Mouse (Mus musculus) left cerebral cortex, postnatal 14 days (tissue): ENCODE results near the gene Abr. TPM values are rescaled to one million over a fixed set of nuclear protein-coding genes. Genes with fewer than 3 reads are reported as not detected.

Experiments used
- DNase-seq, 2 experiments: peaks; one replicate each; pipeline ENCODE4 v3.0.0; 2021 to 2022; ENCODE audit warnings: low spot score in 2 of 2, mixed read lengths in 1 of 2
- intact Hi-C: fragments of 180-260 bp; cut with DNase I; formaldehyde crosslinking; loops from one replicate; pipeline ENCODE4 v1.15.1; 2025
- long read RNA-seq, 2 experiments: library from polyadenylated mRNA; stranded (forward); transcript quantifications; one replicate each; pipeline ENCODE4 v2.0.0; 2021
- total RNA-seq, 2 experiments: library from RNA; stranded (reverse); gene quantifications; 2 replicates each; pipeline ENCODE4 v1.2.3; 2021

Gene Abr
- total RNA-seq: 100 to 1,000 TPM; 424 to 443 TPM
- long read RNA-seq, experiment 1, full-length matches to known transcripts: 128 of 307 reads
- long read RNA-seq, experiment 1, partial matches to known transcripts: 39 of 307 reads
- long read RNA-seq, experiment 1, other reads (novel, unspliced or antisense): 140 of 307 reads
- long read RNA-seq, experiment 2, full-length matches to known transcripts: 78 of 243 reads
- long read RNA-seq, experiment 2, partial matches to known transcripts: 31 of 243 reads
- long read RNA-seq, experiment 2, other reads (novel, unspliced or antisense): 134 of 243 reads

DNA sequence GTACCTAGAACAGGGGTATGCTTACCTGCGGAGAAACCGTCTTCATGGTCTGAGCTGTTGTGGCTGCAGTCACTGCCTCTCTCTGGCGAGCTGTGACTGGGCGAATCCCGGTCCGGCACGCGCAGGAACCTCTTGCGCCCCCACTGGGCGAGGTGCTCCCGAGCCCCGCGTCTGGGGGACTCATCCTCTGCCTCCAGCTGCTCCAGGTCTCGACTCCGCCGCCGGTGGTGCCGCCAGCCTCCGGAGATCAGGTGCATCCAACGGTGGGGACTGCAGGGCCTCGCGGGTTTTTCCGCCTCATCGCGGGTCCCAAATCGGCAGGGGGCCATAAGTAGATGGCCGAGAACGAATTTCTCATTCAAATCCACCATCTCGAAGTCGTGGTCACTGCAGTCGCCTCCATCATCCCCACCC is at the start of gene Abr:
TSS of gene Abr (minus strand) at position 163 of the 414 bp plus-strand sequence.
- intact Hi-C loops: no loop called here
- DNase-seq: peak in 1 of 2 experiments; percentile 28

GRCm38 (mm10) chr11:76667807-76668206 is 45.7 kb upstream of the Abr start:
- intact Hi-C loops: no loop called here
- no peak for DNase-seq

GRCm38 (mm10) chr11:76666002-76666649 is 44.0 kb upstream of the Abr start:
- intact Hi-C loops: no loop called here
- no peak for DNase-seq

- intact Hi-C loops: no loop called here
- no peak for DNase-seq
These were observed 39.8 kb upstream of the Abr start for GRCm38 (mm10) chr11:76661790-76662468.

DNA sequence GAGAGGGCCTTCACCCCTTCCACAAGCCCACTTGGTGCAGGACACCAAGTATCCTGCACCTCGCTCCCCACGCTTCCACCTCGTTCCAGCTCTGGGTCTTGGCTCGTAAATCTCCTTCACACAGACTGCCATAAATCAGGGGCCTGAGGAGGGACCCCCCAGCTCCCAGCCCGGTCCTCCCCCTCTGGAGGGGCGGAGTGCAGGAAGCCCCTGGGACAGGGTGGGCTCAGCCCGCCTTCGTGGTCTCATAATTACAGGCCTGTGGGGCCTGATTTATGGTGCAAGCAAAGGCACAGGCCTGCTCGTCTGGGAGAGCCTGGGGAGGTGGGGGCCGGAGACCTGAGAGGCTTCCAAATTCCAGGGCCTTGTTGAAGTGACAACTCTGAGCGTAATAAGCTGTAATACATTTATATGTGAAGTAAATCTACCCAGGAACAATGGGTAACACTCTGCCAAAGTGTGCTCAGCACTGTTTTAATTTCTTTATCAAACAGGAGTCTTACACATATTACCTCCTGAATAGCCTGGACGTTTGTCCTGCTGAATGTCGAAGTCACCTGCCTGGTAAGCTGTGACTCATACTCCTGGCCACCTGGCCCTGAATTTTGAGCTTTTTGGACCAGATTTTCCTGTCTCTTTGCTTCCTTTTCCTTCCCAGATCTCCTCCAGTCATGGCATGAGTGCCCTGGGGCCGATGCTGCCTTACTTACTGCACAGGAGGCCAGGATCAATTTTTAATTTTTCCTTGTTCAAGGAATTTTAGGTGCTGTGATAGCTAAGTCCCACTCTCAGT is 37.2 kb upstream of the Abr start:
- intact Hi-C loops: no loop called here
- DNase-seq: no peak

- DNase-seq: no peak
- intact Hi-C loops: no loop called here
These were observed 35.4 kb upstream of the Abr start for GRCm38 (mm10) chr11:76657450-76657970.

DNA sequence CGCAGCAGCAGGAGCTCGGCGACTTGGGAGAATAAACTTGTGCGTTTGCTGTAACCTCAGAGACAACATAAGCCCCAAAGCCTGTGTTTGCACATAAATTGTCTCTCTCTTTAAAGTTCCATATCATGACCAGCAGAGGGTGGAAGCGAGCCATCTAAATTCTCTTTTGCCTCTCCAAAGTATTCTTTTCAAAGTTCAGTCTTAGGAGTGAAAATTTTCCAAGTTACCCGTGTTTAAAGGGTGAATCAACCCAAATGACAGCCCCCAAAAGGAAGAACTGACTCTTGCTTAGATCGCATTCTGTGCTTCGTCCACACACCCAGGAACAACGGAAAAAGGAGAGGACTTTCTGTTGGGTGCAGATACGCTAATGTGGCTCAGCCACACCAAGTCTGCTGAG is 33.0 kb upstream of the Abr start:
- intact Hi-C loops: loop anchor here (1.0 kb wide), 1 partner anchor 108 kb away; the partner anchor contains the start of gene Gosr1
- peak; percentile 61 to 76 for DNase-seq

DNA sequence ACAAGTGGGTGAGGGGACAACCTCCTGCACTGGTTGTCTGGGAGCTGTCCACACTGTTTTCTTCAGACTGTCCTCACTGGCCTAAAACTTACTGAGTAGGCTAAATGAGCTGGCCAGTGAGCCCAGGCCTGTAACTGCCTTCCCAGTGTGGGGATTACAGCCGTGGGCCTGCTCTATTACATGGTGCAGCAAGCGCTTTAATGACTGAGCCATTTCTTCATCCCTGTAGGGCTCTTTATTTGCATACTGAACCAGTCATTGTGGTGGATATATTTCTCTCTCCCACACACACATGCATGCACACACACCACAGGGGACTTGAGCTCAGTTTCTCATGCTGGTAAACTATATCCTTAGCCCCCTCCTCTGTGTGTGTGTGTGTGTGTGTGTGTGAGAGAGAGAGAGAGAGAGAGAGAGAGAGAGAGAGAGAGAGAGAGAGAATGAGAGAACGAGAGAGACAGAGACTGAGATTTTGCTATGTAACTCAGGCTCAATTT is 30.8 kb upstream of the Abr start:
- intact Hi-C loops: no loop called here
- DNase-seq: no peak

GRCm38 (mm10) chr11:76650862-76651560 is 28.9 kb upstream of the Abr start:
- intact Hi-C loops: no loop called here
- DNase-seq: peak; percentile 34 to 83

- DNase-seq: peak; percentile 87 to 92
- intact Hi-C loops: loop anchor here (2.0 to 5.0 kb wide), 4 partner anchors 69 to 190 kb away; no protein-coding TSS in a partner anchor
These were observed 25.4 kb upstream of the Abr start for GRCm38 (mm10) chr11:76647500-76647899.

DNA sequence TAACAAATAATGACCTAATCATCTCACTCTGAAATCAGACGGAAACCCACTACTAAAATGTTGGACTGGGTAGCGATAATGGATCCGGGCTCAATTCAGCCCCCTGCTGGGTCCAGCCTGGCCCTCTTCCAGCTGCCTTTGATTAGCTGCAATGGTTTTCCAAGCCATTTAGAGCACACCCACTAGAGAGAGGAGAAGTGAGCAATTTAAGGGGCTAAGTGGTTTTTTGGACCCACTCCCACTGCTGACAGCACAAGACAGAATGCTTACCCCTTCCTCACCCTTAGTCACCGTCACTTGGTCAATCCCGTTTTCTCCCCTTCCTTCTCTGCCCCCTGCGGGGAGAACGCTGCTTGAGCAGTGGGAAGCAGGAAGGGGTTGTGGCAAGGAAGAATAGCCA is 24.9 kb upstream of the Abr start:
- intact Hi-C loops: loop anchor here (2.0 to 5.0 kb wide), 4 partner anchors 68 to 190 kb away; no protein-coding TSS in a partner anchor
- no peak for DNase-seq

DNA sequence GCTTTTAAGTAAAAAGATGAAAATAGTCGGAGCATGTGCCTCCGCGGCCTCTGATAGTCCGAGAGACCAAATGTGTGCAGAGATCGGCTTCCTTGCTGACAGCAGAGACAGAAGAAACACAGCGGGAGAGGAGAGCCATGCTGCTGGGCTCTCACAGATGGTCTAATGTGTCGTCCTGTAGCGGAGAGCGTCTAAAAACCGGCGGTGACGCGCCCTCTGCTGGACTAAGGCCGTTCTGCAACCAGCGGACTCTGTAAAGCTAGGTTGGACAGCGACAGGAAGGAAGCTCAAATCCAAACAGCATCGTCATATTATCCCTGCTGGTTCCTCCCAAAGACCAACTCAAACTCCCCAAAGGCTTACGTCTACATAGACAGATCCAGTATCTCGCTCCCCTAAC is 23.8 kb upstream of the Abr start:
- intact Hi-C loops: loop anchor here (2.0 to 5.0 kb wide), 4 partner anchors 67 to 189 kb away; no protein-coding TSS in a partner anchor
- peak; percentile 95 to 97 for DNase-seq

DNA sequence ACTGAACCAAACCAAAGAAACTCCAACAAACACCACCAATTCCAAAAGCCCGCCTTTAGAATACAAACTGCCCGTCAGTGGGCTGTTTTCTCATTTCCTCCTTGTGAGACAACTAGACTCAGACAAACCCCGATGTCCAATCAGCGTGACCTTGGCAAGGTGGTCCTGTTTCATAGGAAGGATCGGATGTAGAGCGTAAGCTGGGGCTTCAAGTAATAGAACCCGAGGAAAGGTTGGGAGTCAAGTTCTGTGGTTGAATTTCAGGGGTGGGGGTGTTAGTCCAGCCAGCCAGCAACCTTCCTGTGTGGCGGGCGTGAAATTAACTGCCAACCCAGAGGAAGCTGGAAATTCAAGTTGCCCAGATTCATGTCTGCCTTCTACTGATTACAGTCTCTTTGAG is 22.9 kb upstream of the Abr start:
- intact Hi-C loops: loop anchor here (5.0 kb wide), 3 partner anchors 123 to 188 kb away; no protein-coding TSS in a partner anchor
- no peak for DNase-seq

GRCm38 (mm10) chr11:76644257-76644656 is 22.1 kb upstream of the Abr start:
- no peak for DNase-seq
- intact Hi-C loops: no loop called here

- intact Hi-C loops: no loop called here
These were observed 18.1 kb upstream of the Abr start for GRCm38 (mm10) chr11:76640231-76640630.

GRCm38 (mm10) chr11:76639269-76639985 is 17.3 kb upstream of the Abr start:
- intact Hi-C loops: no loop called here
- peak; percentile 15 to 51 for DNase-seq

More at GRCm38 (mm10) chr11:76640231-76640630, 18.1 kb upstream of the Abr start:
- no peak for DNase-seq

DNA sequence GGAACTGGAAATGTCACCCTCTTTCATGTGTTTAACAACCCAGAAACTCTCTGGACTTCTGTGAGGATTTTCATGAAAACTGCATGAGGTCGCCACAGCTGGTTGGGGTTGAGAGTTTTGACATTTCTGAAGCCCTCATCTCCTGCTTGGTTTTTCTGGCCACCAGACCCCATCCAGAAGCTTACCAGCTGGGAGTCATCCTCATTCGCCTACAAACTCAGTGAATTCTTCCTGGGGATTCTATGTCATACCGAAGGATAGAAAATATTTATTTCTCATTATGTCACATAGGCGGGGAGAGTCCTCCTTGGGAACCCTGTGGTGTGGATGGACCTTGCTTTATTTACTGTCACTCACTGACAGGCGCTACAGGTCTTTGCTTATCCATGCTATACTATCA is 8.4 kb upstream of the Abr start:
- intact Hi-C loops: no loop called here
- no peak for DNase-seq

GRCm38 (mm10) chr11:76630023-76630422 is 7.9 kb upstream of the Abr start:
- intact Hi-C loops: no loop called here

More at GRCm38 (mm10) chr11:76630023-76630422, 7.9 kb upstream of the Abr start:
- no peak for DNase-seq
